Mouse (Mus musculus): ENCODE results near the gene Rabif. TPM values are rescaled to one million over a fixed set of nuclear protein-coding genes. Genes with fewer than 3 reads are reported as not detected.
"Not testable (repeated sequence)": the region's sequence is repeated elsewhere in the genome, so short reads cannot be mapped to it uniquely, and the experiment has no call there.

Rabif gene
- 10 to 100 TPM; 25.4 to 34.9 (median 30.4) TPM for total RNA-seq (2022)

- DNase-seq, result peak; percentile 98
These were observed at the start of gene Rabif for GRCm38 (mm10) chr1:134494428-134495215. Rabif (plus strand) TSS chr1:134494648.

- no peak for DNase-seq
These were observed 49.0 kb upstream of the Rabif start for GRCm38 (mm10) chr1:134445418-134445817.

DNA sequence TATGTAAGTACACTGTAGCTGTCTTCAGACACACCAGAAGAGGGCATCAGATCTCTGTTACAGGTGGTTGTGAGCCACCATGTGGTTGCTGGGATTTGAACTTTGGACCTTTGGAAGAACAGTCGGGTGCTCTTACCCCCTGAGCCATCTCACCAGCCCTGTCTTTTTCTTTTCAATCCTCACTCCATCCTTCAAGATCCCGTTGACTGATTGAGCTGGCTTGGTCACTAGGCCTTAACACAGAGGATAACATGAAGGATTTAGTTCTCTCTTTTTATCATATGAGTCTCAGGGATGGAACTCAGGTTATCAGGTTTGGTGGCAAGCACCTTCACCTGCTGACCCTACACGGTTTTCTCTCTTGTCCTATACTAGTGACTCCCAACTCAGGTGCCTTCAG, 45.9 kb upstream of the Rabif start:
- not testable (repeated sequence) for DNase-seq

DNA sequence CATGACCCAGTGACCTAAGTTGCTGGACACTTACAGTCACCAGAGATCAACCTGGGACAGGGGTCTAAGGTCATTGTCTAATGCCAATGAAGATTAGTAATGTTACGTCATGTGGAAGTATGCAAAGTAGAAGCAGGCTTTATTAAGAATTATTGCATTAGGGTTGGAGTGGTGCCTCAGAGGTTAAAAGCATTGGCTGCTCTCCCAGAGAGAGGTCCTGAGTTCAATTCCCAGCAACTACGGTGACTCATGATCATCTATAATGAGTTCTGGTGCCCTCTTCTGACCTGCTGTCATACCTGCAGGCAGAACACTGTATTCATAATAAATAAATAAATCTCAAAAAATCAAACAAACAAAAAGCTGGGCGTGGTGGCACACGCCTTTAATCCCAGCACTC, 44.2 kb upstream of the Rabif start:
- DNase-seq, result no peak

DNA sequence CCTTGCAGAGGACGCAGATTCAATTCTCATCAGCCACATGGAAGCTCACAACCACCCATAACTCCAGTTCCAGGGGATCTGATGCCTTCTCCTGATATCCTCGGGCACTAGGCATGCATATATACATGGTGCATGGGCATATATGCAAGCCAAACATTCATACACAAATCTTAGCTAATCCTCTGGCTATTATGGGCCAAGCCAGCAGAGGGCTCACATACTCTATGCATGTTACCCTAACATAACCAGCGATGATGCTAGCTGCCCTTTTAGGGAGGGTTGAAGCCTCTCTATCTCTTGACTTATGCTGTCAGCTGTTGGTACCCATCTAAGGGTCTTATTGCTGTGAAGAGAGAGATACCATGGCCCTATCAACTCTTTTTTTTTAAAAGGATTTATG, 43.5 kb upstream of the Rabif start:
- peak; percentile 16 for DNase-seq

DNA sequence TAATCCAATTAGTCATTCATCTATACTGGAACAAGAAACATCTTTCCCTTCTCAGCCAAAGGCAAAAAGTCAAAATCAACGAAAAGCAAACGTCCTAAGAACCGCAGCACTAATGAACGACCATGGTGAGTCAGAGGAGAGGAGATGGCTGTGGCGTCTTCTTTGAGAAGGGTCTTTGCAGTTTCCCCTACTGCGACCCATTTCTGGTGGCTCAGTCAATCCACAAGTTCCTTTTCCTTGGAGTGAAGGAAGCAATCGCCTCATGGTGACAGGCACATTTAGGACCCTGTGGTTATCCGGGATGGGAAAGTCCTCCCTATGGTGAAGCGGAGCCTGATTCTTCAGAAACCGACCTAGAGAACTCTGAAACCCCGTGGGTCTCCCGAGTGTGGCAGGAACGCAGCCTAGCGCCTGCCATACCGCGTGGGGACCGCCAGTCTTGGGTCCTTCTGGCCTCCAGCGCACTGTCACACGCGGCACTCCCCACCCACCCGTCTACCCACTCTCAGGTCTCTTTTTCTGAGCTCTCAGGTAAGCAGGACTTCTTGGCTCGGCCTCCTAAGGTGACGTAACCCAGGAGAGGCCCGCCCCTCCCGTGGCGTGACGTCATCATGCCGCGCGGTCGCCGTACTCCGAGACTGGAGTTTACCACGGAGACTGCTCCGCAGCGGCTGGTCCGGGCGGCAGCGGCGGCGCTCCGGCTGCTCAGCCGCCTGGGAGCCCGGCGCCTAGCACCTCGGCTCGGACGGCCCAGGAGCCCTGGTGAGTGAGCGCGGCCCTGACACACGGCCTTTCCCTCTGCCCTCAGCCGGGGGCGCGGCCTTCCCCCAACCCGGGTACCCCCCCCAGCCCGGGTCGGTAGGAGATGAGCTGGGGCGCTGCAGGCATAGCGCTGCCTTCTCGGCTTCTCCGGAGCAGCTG, 39.3 kb upstream of the Rabif start, which contains the start of gene Klhl12:
Klhl12 (plus strand) TSS at position 628 of the 921 bp plus-strand sequence.
- DNase-seq, result peak; percentile 88

GRCm38 (mm10) chr1:134456060-134456459, 38.4 kb upstream of the Rabif start:
- DNase-seq, result no peak

GRCm38 (mm10) chr1:134458139-134458727, 36.2 kb upstream of the Rabif start:
- no peak for DNase-seq

DNA sequence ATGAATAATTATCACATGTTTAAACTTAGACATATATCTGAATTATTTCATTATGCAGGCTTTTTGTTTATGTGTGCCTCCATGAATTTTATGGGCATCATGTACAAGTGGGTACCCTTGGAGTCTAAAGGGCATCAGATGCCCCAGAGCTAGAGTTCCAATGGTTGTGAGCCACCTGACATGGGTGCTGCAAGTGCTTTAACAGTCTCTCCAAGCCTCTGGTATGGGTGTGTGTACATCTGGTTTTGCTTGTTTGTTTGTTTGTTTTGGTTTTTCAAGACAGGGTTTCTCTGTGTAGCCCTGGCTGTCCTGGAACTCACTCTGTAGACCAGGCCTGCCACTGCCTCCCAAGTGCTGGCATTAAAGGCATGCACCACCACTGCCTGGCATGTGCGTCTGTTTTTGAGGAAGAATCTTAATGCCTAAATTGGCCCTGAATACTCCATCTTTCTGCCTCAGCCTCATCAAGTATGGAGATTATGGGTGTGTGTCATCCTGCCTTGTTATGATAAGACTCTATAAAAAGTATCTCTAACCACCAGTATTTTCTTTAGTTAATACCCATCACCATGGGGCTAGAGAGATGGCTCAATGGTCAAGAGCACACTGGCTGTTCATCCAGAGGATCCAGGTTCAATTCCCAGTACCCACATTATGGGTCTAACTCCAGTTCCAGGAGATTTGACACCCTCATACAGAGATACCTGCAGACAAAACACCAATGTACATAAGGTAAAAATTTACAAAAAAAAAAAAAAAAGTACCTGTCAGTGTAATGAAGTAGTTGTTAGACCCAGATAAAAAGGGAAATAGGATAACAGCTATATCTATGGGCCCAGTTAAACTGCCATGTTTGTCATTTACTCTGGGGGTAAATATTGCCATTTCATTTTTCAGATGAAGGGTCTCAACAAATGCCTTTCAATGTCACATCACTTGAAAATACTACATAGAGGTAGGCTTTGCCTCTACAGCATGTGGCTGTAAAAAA, 33.9 kb upstream of the Rabif start:
- no peak for DNase-seq

GRCm38 (mm10) chr1:134484623-134485022, 9.8 kb upstream of the Rabif start:
- no peak for DNase-seq

DNA sequence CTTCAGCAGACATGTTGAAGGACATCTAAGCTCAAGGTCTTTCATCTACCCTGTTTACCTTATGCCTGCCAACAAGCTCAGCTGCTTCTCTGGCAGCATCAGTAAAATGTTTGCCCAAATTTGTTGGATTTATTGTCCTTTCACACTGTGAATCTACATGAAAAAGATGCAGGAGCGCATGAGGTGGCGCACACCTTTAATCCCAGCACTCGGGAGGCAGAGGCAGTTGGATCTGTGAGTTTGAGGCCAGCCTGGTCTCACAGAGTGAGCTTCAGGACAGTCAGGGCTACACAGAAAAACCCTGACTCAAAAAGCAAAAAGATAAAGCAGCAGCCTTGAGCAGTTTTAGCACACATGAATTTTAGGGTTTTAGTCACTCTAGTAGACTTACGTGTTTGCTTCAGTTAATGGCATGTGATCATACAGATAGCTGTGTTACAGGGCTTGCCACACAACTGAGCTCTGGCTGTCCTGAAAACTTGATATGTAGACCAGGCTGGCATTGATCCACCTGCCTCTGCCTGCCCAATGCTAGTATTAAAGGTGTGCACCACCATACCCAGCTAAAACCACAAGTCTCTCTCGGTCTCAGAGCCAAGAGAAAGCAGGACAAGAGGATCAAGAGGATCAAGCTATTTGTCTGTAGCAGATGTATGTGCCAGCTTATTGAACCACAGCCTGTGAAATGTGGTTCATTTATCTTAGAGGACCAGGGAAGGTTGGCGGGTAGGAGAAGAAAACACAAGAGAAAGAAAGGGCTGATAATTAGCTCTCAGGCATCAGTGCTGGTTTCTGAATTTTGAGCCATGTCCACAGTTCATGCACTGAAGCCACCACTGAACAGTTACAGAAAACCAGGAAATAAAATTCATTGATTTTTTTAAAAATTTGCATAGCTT, 3.3 kb upstream of the Rabif start:
- DNase-seq, result no peak

DNA sequence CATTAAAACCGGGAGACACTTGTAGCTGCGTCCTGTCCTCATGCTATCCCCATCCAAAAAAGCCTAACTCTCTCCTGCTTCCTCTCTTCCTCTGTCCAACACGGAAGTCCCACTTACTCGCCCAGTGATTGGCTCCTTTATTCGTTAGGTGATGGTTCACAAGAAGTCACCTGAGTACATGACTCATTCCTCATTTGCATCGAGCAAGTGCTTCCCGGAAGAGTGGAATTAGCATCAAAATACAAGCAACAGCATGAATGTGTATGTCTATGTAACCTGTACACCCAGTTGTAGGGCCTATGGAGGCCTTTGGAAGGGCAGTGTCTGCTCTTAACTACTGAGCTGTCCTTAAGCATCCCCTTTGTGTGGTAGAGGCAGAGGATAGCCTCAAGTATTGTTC, 2.2 kb upstream of the Rabif start:
- DNase-seq, result no peak

DNA sequence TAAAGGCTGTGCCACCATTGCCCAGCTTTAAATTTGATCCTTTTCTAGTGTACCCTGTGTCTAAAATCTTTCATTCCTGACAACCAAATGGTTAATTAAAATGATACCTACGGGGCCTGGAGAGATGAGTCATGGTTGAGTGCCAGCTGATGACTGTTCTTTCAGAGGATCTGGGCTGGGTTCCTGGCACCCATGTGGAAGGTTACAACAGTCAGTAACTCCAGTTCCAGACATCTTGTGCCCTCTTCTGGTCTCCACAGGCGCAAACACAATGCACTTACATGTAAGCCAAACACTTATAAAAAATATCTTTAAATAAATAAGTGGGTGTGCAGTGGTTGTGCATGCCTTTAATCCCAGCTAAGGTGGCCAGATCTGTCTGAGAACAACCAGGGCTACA, 952 bp upstream of the Rabif start:
- DNase-seq, result no peak

GRCm38 (mm10) chr1:134493956-134494355, 492 bp upstream of the Rabif start:
- DNase-seq, result no peak

DNA sequence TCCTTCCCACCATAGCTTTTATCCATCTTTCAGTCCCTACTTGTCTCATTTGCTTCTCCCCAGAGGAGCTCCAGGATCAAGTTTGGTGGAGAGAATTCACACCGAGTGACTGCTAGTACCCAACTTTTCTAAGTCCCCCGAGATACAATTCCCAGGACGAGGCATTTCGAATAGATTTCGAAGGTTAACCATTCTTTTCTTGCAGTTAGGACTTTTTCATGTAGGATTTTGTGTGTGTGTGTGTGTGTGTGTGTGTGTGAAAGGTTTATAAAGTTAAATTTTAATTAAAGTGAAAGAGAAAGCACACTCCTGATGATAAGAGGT, 730 bp downstream of the Rabif start:
- no peak for DNase-seq

GRCm38 (mm10) chr1:134495991-134496390, 1.5 kb downstream of the Rabif start:
- DNase-seq, result peak; percentile 41

- DNase-seq, result no peak
These were observed 6.5 kb downstream of the Rabif start for GRCm38 (mm10) chr1:134500916-134501315.

DNA sequence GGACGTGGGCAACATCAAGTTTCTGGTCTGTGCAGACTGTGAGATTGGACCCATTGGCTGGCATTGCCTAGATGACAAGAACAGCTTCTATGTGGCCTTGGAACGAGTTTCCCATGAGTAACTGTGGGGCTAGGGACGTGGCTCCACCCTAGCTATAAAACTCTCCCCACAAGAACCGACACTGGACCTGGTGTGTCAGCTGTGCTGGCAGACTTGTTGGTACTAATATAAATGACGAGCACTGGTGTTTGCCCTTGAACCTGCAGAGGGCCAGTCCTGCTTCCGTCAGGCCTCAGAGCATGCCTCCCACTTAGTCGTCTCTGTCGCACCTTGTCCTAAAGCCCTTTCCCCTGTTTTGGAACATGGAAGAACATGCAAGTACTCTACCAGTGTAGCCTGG, 11.8 kb downstream of the Rabif start:
- peak; percentile 56 for DNase-seq

- DNase-seq, result no peak
These were observed 15.6 kb downstream of the Rabif start for GRCm38 (mm10) chr1:134510018-134510417.

- no peak for DNase-seq
These were observed 17.7 kb downstream of the Rabif start for GRCm38 (mm10) chr1:134512183-134512582.

DNA sequence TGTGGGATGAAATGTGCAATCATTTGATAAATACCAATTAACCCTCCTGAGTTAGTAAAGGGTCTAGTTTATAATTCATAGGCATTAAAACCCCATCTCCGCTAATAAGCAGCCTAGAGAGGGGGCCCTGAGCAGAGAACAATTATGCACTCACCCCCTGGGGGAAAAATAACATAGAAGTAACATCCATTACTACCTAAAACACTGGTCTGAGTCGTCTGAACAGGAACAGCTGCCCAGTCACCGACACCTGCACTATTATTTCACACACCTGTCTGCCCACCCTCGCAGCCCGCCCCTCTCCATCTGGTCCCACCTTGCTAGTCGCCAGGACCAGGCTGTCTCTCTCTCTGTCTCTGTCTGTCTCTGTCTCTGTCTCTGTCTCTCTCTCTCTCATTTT, 18.1 kb downstream of the Rabif start:
- no peak for DNase-seq
